Mouse (Mus musculus) gastrocnemius, postnatal 36 days (tissue): ENCODE measurements around the gene Mknk2. TPM values are rescaled to one million over a fixed set of nuclear protein-coding genes. Genes with fewer than 3 reads are reported as not detected.
A peak's percentile ranks its signal among the peaks of the same experiment; 100 is the strongest.
"Not testable (repeated sequence)": the region's sequence is repeated elsewhere in the genome, so short reads cannot be mapped to it uniquely, and the experiment has no call there.

ENCODE experiments used
- DNase-seq, 2 experiments: peaks; one replicate each; pipeline ENCODE4 v3.0.0; 2022
- intact Hi-C: fragments of 180-260 bp; cut with DNase I; formaldehyde crosslinking; loops from one replicate; pipeline ENCODE4 v1.15.1; 2025
- total RNA-seq, 2 experiments: library from RNA; stranded (reverse); gene quantifications; 2 replicates each; pipeline ENCODE4 v1.2.3; 2021

Gene Mknk2
- total RNA-seq, 2 experiments from 2014 or later: 216 to 227 TPM

- DNase-seq: no peak
- intact Hi-C loops: no loop called here
These were observed 20.9 kb downstream of the Mknk2 start, which contains the start of gene Btbd2 for GRCm38 (mm10) chr10:80656863-80657623. Btbd2 (minus strand) TSS chr10:80657071.

- DNase-seq: peak; percentile 88 to 97
- intact Hi-C loops: no loop called here
These were observed 21.6 kb downstream of the Mknk2 start for GRCm38 (mm10) chr10:80656130-80656862.

GRCm38 (mm10) chr10:80655406-80656129 is 22.3 kb downstream of the Mknk2 start:
- no peak for DNase-seq
- intact Hi-C loops: loop anchor here (2.0 kb wide), 1 partner anchor 23 kb away; no protein-coding TSS in a partner anchor

GRCm38 (mm10) chr10:80654866-80655265 is 23.0 kb downstream of the Mknk2 start:
- no peak for DNase-seq

GRCm38 (mm10) chr10:80653156-80653720 is 24.7 kb downstream of the Mknk2 start:
- no peak for DNase-seq
- intact Hi-C loops: no loop called here

More at GRCm38 (mm10) chr10:80654866-80655265, 23.0 kb downstream of the Mknk2 start:
- intact Hi-C loops: loop anchor here (2.0 kb wide), 1 partner anchor 22 kb away; no protein-coding TSS in a partner anchor

GRCm38 (mm10) chr10:80650392-80650791 is 27.5 kb downstream of the Mknk2 start:
- intact Hi-C loops: no loop called here

GRCm38 (mm10) chr10:80649910-80650309 is 28.0 kb downstream of the Mknk2 start:
- DNase-seq, intact Hi-C loops: not testable (repeated sequence)

More at GRCm38 (mm10) chr10:80650392-80650791, 27.5 kb downstream of the Mknk2 start:
- no peak for DNase-seq

- intact Hi-C loops: no loop called here
These were observed 31.0 kb downstream of the Mknk2 start for GRCm38 (mm10) chr10:80646936-80647335.

GRCm38 (mm10) chr10:80635345-80635744 is 42.6 kb downstream of the Mknk2 start:
- DNase-seq: no peak
- intact Hi-C loops: no loop called here

More at GRCm38 (mm10) chr10:80646936-80647335, 31.0 kb downstream of the Mknk2 start:
- no peak for DNase-seq

- no peak for DNase-seq
- intact Hi-C loops: no loop called here
These were observed 49.0 kb downstream of the Mknk2 start for GRCm38 (mm10) chr10:80628925-80629324.

GRCm38 (mm10) chr10:80627685-80628084 is 50.2 kb downstream of the Mknk2 start:
- intact Hi-C loops: no loop called here
- DNase-seq: peak in 1 of 2 experiments; percentile 44

- DNase-seq: no peak
- intact Hi-C loops: no loop called here
These were observed 52.1 kb downstream of the Mknk2 start for GRCm38 (mm10) chr10:80625764-80626163.

GRCm38 (mm10) chr10:80623457-80624191 is 54.3 kb downstream of the Mknk2 start:
- peak in 1 of 2 experiments; percentile 42 for DNase-seq
- intact Hi-C loops: no loop called here

GRCm38 (mm10) chr10:80622661-80623456 is 55.1 kb downstream of the Mknk2 start, which contains the start of gene Csnk1g2:
Csnk1g2 (plus strand) TSS chr10:80622838.
- no peak for DNase-seq
- intact Hi-C loops: no loop called here

GRCm38 (mm10) chr10:80621940-80622660 is 55.8 kb downstream of the Mknk2 start:
- intact Hi-C loops: no loop called here
- DNase-seq: peak; percentile 97

- no peak for DNase-seq
- intact Hi-C loops: no loop called here
These were observed 56.3 kb downstream of the Mknk2 start for GRCm38 (mm10) chr10:80621690-80621939.

GRCm38 (mm10) chr10:80620796-80621689 is 56.9 kb downstream of the Mknk2 start:
- intact Hi-C loops: no loop called here
- DNase-seq: no peak
